Mouse (Mus musculus) liver, embryonic 12.5 days (tissue): ENCODE measurements around the gene Calm3. TPM values are rescaled to one million over a fixed set of nuclear protein-coding genes. Genes with fewer than 3 reads are reported as not detected.

Experiments
- ATAC-seq: fragments of 200-750 bp; cut with Nextera tagmentation; 2 replicates; pipeline ENCODE4 v1.8.0; 2017; ENCODE audit warnings: moderate number of reproducible peaks, mild to moderate bottlenecking, moderate library complexity
- H3K27ac ChIP-seq: fragments of 300-500 bp; sonication (generic); 2 replicates; pipeline ENCODE4 v1.5.1; 2016; ENCODE audit warnings: mild to moderate bottlenecking
- H3K27me3 ChIP-seq: fragments of 300-500 bp; sonication (generic); replicated peaks from 2 replicates; pipeline ENCODE4 v1.6.1; 2016; ENCODE audit warnings: mild to moderate bottlenecking, moderate library complexity
- H3K36me3 ChIP-seq: fragments of 300-500 bp; sonication (generic); 2 replicates; pipeline ENCODE4 v1.6.1; 2016; ENCODE audit warnings: mild to moderate bottlenecking, moderate library complexity
- H3K4me1 ChIP-seq: fragments of 300-500 bp; sonication (generic); 2 replicates; pipeline ENCODE4 v1.6.1; 2016
- H3K4me2 ChIP-seq: fragments of 300-500 bp; sonication (generic); 2 replicates; pipeline ENCODE4 v1.6.1; 2016; ENCODE audit warnings: mild to moderate bottlenecking, moderate library complexity
- H3K4me3 ChIP-seq: fragments of 300-500 bp; sonication (generic); 2 replicates; pipeline ENCODE4 v1.5.1; 2016; ENCODE audit warnings: mild to moderate bottlenecking, moderate library complexity
- H3K9ac ChIP-seq: fragments of 300-500 bp; sonication (generic); 2 replicates; pipeline ENCODE4 v1.6.1; 2016; ENCODE audit warnings: mild to moderate bottlenecking, moderate library complexity
- H3K9me3 ChIP-seq: fragments of 300-500 bp; sonication (generic); replicated peaks from 2 replicates; pipeline ENCODE4 v1.6.1; 2016; ENCODE audit warnings: mild to moderate bottlenecking, moderate library complexity
- WGBS: fragments of 180-500 bp; shearing (Covaris S2); methylation state at CpG from one replicate; pipeline ENCODE4 v1.1.7; 2016; ENCODE audit not compliant: insufficient replicate concordance; 5-methylcytosine and 5-hydroxymethylcytosine counted together
- polyA plus RNA-seq: library from polyadenylated mRNA; unstranded; fragments of >200 nt; fragmentation: Nextera tagmentation; extraction: Ambion mirVana; gene quantifications from 2 replicates; pipeline ENCODE4 v1.2.1, GENCODE M21; 2016

The Calm3 gene
- polyA plus RNA-seq, 1 experiment from 2014 or later = 91.2 TPM

GRCm38 (mm10) chr7:16876006-16876405, 47.9 kb downstream of the Calm3 start:
- peak overlapping the region; percentile 65 for H3K9ac ChIP-seq
- peaks cover 27% of the 10 kb centered on the region for H3K27me3 ChIP-seq
- H3K27ac ChIP-seq = no peak overlapping the region
- WGBS = 28% methylated on average over 11 of the region's 11 CpGs
- peak overlapping the region; percentile 98 for H3K4me2 ChIP-seq
- H3K4me1 ChIP-seq = peaks cover 42% of the 10 kb centered on the region
- no peaks in the 10 kb centered on the region for H3K9me3 ChIP-seq
- ATAC-seq = no peak
- H3K36me3 ChIP-seq = no peaks in the 10 kb centered on the region
- peak overlapping the region; percentile 65 for H3K4me3 ChIP-seq

GRCm38 (mm10) chr7:16875326-16875725, 48.6 kb downstream of the Calm3 start:
- 2% methylated on average over 34 of the region's 42 CpGs for WGBS
- H3K4me2 ChIP-seq = peak overlapping the region; percentile 98
- no peaks in the 10 kb centered on the region for H3K36me3 ChIP-seq
- H3K27ac ChIP-seq = peak overlapping the region; percentile 45
- peak; percentile 24 for ATAC-seq
- peak overlapping the region; percentile 65 for H3K9ac ChIP-seq
- H3K27me3 ChIP-seq = peaks cover 22% of the 10 kb centered on the region
- no peaks in the 10 kb centered on the region for H3K9me3 ChIP-seq
- H3K4me1 ChIP-seq = peaks cover 36% of the 10 kb centered on the region
- peak overlapping the region; percentile 65 for H3K4me3 ChIP-seq

- peak within 1 kb of the TSS; percentile 65 for H3K4me3 ChIP-seq
- peak within 1 kb of the TSS; percentile 65 for H3K9ac ChIP-seq
- ATAC-seq = no peak
- peak within 1 kb of the TSS; percentile 58 for H3K27ac ChIP-seq
- H3K4me2 ChIP-seq = peak within 1 kb of the TSS; percentile 98
- no peaks in the 10 kb centered on the region for H3K36me3 ChIP-seq
- peaks cover 22% of the 10 kb centered on the region for H3K27me3 ChIP-seq
- 8% methylated on average over 1 of the region's 1 CpGs for WGBS
- no peaks in the 10 kb centered on the region for H3K9me3 ChIP-seq
- peaks cover 34% of the 10 kb centered on the region for H3K4me1 ChIP-seq
These were observed 48.8 kb downstream of the Calm3 start, which contains the start of gene Dact3 for GRCm38 (mm10) chr7:16875310-16875325. Gene Dact3, plus strand, starts transcription at chr7:16875317.

GRCm38 (mm10) chr7:16874756-16875309, 49.1 kb downstream of the Calm3 start:
- H3K36me3 ChIP-seq = 0 out of 2 replicates have a peak, but pooled peaks cover 3% of the 10 kb centered on the region
- H3K9ac ChIP-seq = peak overlapping the region; percentile 65
- peaks cover 31% of the 10 kb centered on the region for H3K4me1 ChIP-seq
- peaks cover 22% of the 10 kb centered on the region for H3K27me3 ChIP-seq
- no peaks in the 10 kb centered on the region for H3K9me3 ChIP-seq
- peak overlapping the region; percentile 65 for H3K4me3 ChIP-seq
- WGBS = 2% methylated on average over 33 of the region's 33 CpGs
- H3K27ac ChIP-seq = peak overlapping the region; percentile 58
- ATAC-seq = peak; percentile 95
- H3K4me2 ChIP-seq = peak overlapping the region; percentile 98

- Histone ChIP-seq H3K4me1 (peaks cover 28% of the 10 kb centered on the region), H3K9ac (no peak overlapping the region), H3K4me3 (peak overlapping the region; percentile 65), H3K27ac (peak overlapping the region; percentile 58), H3K36me3 (0 out of 2 replicates have a peak, but pooled peaks cover 9% of the 10 kb centered on the region), H3K27me3 (peaks cover 21% of the 10 kb centered on the region), H3K4me2 (peak overlapping the region; percentile 98), H3K9me3 (no peaks in the 10 kb centered on the region)
- ATAC-seq = no peak
- 3% methylated on average over 17 of the region's 17 CpGs for WGBS
These were observed 49.7 kb downstream of the Calm3 start for GRCm38 (mm10) chr7:16874190-16874589.

- Histone ChIP-seq H3K9me3 (no peaks in the 10 kb centered on the region), H3K9ac (no peak overlapping the region), H3K4me1 (peaks cover 28% of the 10 kb centered on the region), H3K36me3 (0 out of 2 replicates have a peak, but pooled peaks cover 9% of the 10 kb centered on the region), H3K4me3 (no peak overlapping the region), H3K27ac (no peak overlapping the region), H3K4me2 (no peak overlapping the region), H3K27me3 (peaks cover 18% of the 10 kb centered on the region)
- no peak for ATAC-seq
- WGBS = 79% methylated on average over 4 of the region's 4 CpGs
These were observed 50.5 kb downstream of the Calm3 start for GRCm38 (mm10) chr7:16873392-16873791.

- H3K4me2 ChIP-seq = no peak overlapping the region
- H3K27ac ChIP-seq = no peak overlapping the region
- no peak overlapping the region for H3K9ac ChIP-seq
- ATAC-seq = no peak
- peaks cover 18% of the 10 kb centered on the region for H3K27me3 ChIP-seq
- no peak overlapping the region for H3K4me3 ChIP-seq
- H3K4me1 ChIP-seq = peaks cover 28% of the 10 kb centered on the region
- no peaks in the 10 kb centered on the region for H3K9me3 ChIP-seq
- 78% methylated on average over 9 of the region's 9 CpGs for WGBS
- H3K36me3 ChIP-seq = 0 out of 2 replicates have a peak, but pooled peaks cover 9% of the 10 kb centered on the region
These were observed 51.4 kb downstream of the Calm3 start for GRCm38 (mm10) chr7:16872478-16872877.

GRCm38 (mm10) chr7:16871600-16871999, 52.3 kb downstream of the Calm3 start:
- ATAC-seq = no peak
- Histone ChIP-seq H3K4me1 (peaks cover 24% of the 10 kb centered on the region), H3K9me3 (no peaks in the 10 kb centered on the region), H3K9ac (no peak overlapping the region), H3K27ac (no peak overlapping the region), H3K36me3 (0 out of 2 replicates have a peak, but pooled peaks cover 9% of the 10 kb centered on the region), H3K27me3 (peaks cover 13% of the 10 kb centered on the region), H3K4me3 (no peak overlapping the region), H3K4me2 (no peak overlapping the region)
- WGBS = 77% methylated on average over 10 of the region's 10 CpGs

GRCm38 (mm10) chr7:16869497-16869896, 54.4 kb downstream of the Calm3 start:
- H3K36me3 ChIP-seq = peaks cover 24% of the 10 kb centered on the region
- no peak overlapping the region for H3K9ac ChIP-seq
- no peak overlapping the region for H3K27ac ChIP-seq
- no peak overlapping the region for H3K4me2 ChIP-seq
- H3K4me1 ChIP-seq = peaks cover 12% of the 10 kb centered on the region
- H3K9me3 ChIP-seq = no peaks in the 10 kb centered on the region
- peak; percentile 49; the same call in 1 of the 2 replicates for ATAC-seq
- WGBS = 69% methylated on average over 16 of the region's 16 CpGs
- H3K4me3 ChIP-seq = no peak overlapping the region
- no peaks in the 10 kb centered on the region for H3K27me3 ChIP-seq

GRCm38 (mm10) chr7:16867488-16867887, 56.4 kb downstream of the Calm3 start:
- ATAC-seq = peak; percentile 36; the same call in 1 of the 2 replicates
- Histone ChIP-seq H3K9ac (no peak overlapping the region), H3K27ac (0 out of 2 replicates have a peak overlapping the region, but pooled peaks have one; percentile 1), H3K4me1 (peaks cover 5% of the 10 kb centered on the region), H3K36me3 (peaks cover 34% of the 10 kb centered on the region), H3K4me2 (no peak overlapping the region), H3K4me3 (no peak overlapping the region), H3K27me3 (no peaks in the 10 kb centered on the region), H3K9me3 (no peaks in the 10 kb centered on the region)
- WGBS = 67% methylated on average over 3 of the region's 3 CpGs

Other genes starting within 250 kb of the Calm3 start
- not detected in 2 replicates for gene Ceacam15, start 248.4 kb downstream of the Calm3 start, polyA plus RNA-seq
- not detected in 2 replicates for gene Ceacam9, start 202.2 kb downstream of the Calm3 start, polyA plus RNA-seq
- gene Ap2s1, start 185.7 kb downstream of the Calm3 start, polyA plus RNA-seq = 218 and 230 TPM in 2 replicates
- gene Slc1a5, start 142.8 kb downstream of the Calm3 start, polyA plus RNA-seq = 127 and 128 TPM in 2 replicates
- 61.3 and 63.2 TPM in 2 replicates for gene Strn4, start 108.2 kb downstream of the Calm3 start, polyA plus RNA-seq
- 14.9 and 16.0 TPM in 2 replicates for gene Fkrp, start 107.4 kb downstream of the Calm3 start, polyA plus RNA-seq
- gene Prkd2, start 81.2 kb downstream of the Calm3 start, polyA plus RNA-seq = 4.4 and 4.7 TPM in 2 replicates
- gene Dact3, start 48.8 kb downstream of the Calm3 start, polyA plus RNA-seq = 1.5 TPM in 2 replicates
- 0.80 and 1.7 TPM in 2 replicates for gene Gng8, start 32.3 kb downstream of the Calm3 start, polyA plus RNA-seq
- gene Ptgir, start 17.6 kb downstream of the Calm3 start, polyA plus RNA-seq = 0.86 and 1.5 TPM in 2 replicates
- gene Pnmal2, start 20.6 kb upstream of the Calm3 start, polyA plus RNA-seq = 0.41 and 0.75 TPM in 2 replicates
- gene Pnmal1, start 35.6 kb upstream of the Calm3 start, polyA plus RNA-seq = 0.05 and 0.08 TPM in 2 replicates
- gene Gm42372, start 59.0 kb upstream of the Calm3 start, polyA plus RNA-seq = 0.07 TPM in 2 replicates
- gene Ccdc8, start 68.6 kb upstream of the Calm3 start, polyA plus RNA-seq = 3.8 and 3.9 TPM in 2 replicates
- gene Ppp5c, start 103.8 kb upstream of the Calm3 start, polyA plus RNA-seq = 70.3 and 75.2 TPM in 2 replicates
- 21.1 and 22.6 TPM in 2 replicates for gene Hif3a, start 138.3 kb upstream of the Calm3 start, polyA plus RNA-seq
- 0.06 and 0.13 TPM in 2 replicates for gene Psg16, start 149.9 kb upstream of the Calm3 start, polyA plus RNA-seq
- not detected in 2 replicates for gene Ceacam3, start 226.2 kb upstream of the Calm3 start, polyA plus RNA-seq